Mouse (Mus musculus) megakaryocyte, adult 5-6 weeks (primary cell): ENCODE measurements around the gene Jarid2. TPM values are rescaled to one million over a fixed set of nuclear protein-coding genes. Genes with fewer than 3 reads are reported as not detected.

Experiments
- ATAC-seq: 2 replicates; pipeline ENCODE4 v1.8.0; 2016; ENCODE audit warnings: mild to moderate bottlenecking, inconsistent platforms; ENCODE audit not compliant: poor library complexity, severe bottlenecking
- total RNA-seq, 2 experiments: library from RNA; stranded (forward) in 1 of 2; stranded (reverse) in 1 of 2; fragments of 153-499, 151-499 nt in 1 of 2; fragments of 221-1000, 200-1000 nt in 1 of 2; gene quantifications; 2 replicates each; pipeline versions ENCODE4 v1.2.3 to v1.2.4; 2015 to 2017

Gene Jarid2
- total RNA-seq, 2 experiments from 2014 or later, result 49.1 to 59.8 TPM

DNA sequence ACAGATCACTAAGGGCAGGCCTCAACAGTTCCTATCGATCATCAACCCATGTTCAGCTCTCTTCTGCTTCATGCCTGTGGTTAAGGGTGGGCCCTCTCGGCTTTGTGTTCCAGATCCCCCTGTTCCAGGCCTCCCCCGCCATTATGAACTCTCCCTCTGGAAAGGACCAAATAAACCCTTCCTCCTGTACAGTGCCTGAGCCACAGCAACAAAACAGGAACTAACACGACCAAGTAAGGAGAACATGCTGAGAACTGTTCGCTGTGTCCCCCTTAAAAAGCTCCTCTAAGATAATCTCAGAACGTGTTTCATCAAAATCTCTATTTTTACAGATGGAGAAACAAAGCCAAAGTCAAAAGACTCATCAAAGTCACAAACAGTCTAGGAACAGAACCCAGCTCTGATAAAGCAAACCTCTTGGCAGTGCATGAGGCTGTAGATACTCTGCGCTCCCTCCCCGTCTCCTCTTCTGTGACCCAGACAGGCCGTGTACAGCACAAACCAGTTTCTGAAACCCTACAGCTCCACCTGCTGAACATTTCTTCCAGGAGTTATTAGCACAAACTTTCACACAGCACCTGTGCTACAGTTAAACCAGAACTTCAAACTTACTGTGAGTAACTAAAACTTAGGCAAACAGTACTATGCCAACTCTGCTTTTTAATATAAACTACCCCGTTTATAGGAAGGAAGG, 223.3 kb downstream of the Jarid2 start:
- peak; percentile 79 for ATAC-seq

DNA sequence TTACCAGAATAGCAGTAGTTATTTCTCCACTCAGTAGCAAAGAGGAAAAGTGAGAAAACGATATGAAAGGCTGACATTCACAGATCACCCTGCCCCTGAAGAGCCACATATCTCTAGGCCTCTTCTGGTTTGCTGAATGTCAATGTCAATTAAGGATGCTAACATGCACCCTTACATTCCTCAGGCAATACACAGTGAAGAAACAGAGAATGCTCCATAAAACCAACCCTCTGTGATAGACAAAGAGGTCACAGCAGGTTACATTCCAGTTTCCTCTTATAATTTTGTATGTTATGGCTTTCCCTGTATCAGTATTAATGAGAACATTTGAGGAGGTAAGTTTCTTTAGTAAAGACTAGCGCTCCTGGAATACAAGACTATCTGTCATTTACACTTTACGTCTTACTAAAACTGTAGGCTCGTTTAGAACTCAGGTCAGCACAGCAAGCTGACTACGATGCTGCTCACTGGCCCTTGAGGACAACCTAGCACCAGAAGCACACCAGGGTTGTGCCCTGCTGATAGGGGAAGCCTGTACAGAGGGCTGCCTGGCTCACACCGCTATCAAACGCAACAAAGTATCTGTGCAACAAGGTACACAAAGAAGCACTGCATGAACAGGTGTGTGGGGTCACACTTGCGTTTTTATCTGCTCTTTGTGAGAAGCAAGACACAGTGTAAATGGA, 224.4 kb downstream of the Jarid2 start:
- ATAC-seq, result no peak

DNA sequence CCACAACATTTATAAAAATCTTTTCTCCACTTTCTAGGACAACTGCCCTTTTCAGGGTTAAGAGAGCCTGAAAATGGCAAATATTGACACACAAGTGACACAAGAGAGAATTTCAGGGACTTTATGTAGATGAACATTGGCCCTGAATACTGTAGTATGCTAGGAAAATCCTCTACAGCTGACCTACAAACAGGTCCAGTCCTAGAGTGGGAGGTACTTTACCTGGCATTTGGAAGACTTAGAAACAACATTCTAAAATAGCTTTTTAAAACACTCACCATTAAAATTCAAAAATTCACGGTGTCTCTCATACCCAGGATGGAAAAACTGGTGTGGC, 224.9 kb downstream of the Jarid2 start:
- ATAC-seq, result no peak

- no peak for ATAC-seq
Observed at GRCm38 (mm10) chr13:44955781-44956180, 226.5 kb downstream of the Jarid2 start.

DNA sequence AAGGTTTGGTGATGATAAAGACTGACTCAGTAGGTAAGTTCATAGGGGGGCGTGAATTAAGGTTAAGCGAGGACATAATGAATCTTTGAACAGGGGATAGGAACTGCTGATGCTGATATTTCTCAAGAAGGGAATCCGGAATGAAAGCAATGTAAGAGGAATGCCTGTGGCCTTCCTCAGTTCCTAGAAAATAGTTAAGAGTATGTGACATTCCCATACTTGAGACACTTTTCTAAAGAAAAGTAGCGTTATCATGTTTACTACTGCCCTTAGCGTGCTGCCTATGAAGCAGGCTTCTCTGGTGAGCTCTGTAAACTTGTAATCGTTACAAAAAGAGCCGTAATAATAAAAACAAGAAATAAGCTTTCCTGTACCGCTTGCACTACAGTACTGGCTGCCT, 227.8 kb downstream of the Jarid2 start:
- no peak for ATAC-seq

- no peak for ATAC-seq
Observed at GRCm38 (mm10) chr13:44960542-44961291, 231.4 kb downstream of the Jarid2 start.
